Mouse (Mus musculus) embryonic facial prominence, embryonic 12.5 days (tissue): ENCODE results near the gene Serinc2. TPM values are rescaled to one million over a fixed set of nuclear protein-coding genes. Genes with fewer than 3 reads are reported as not detected.

Source experiments
- ATAC-seq: fragments of 200-750 bp; cut with Nextera tagmentation; 2 replicates; pipeline ENCODE4 v1.8.0; 2017; ENCODE audit not compliant: insufficient number of reproducible peaks, insufficient read depth, low FRiP score, low TSS enrichment
- H3K27ac ChIP-seq: fragments of 300-500 bp; sonication (generic); 2 replicates; pipeline ENCODE4 v1.5.1; 2016; ENCODE audit warnings: mild to moderate bottlenecking
- H3K27me3 ChIP-seq: fragments of 300-500 bp; sonication (generic); 2 replicates; pipeline ENCODE4 v1.6.1; 2016; ENCODE audit warnings: mild to moderate bottlenecking, moderate library complexity
- H3K36me3 ChIP-seq: fragments of 300-500 bp; sonication (generic); 2 replicates; pipeline ENCODE4 v1.6.1; 2016; ENCODE audit warnings: mild to moderate bottlenecking
- H3K4me1 ChIP-seq: fragments of 300-500 bp; sonication (generic); 2 replicates; pipeline ENCODE4 v1.6.1; 2016
- H3K4me2 ChIP-seq: fragments of 300-500 bp; sonication (generic); replicated peaks from 2 replicates; pipeline ENCODE4 v1.6.1; 2016; ENCODE audit warnings: mild to moderate bottlenecking, moderate library complexity
- H3K4me3 ChIP-seq: fragments of 300-500 bp; sonication (generic); 2 replicates; pipeline ENCODE4 v1.5.1; 2016; ENCODE audit warnings: mild to moderate bottlenecking
- H3K9ac ChIP-seq: fragments of 300-500 bp; sonication (generic); 2 replicates; pipeline ENCODE4 v1.6.1; 2016; ENCODE audit warnings: mild to moderate bottlenecking, moderate library complexity
- H3K9me3 ChIP-seq: fragments of 300-500 bp; sonication (generic); 2 replicates; pipeline ENCODE4 v1.6.1; 2016; ENCODE audit warnings: mild to moderate bottlenecking, moderate library complexity
- WGBS: fragments of 180-500 bp; shearing (Covaris S2); methylation state at CpG from one replicate; pipeline ENCODE4 v1.1.7; 2016; 5-methylcytosine and 5-hydroxymethylcytosine counted together
- polyA plus RNA-seq: library from polyadenylated mRNA; unstranded; fragments of >200 nt; fragmentation: Nextera tagmentation; extraction: Ambion mirVana; gene quantifications from 2 replicates; pipeline ENCODE4 v1.2.1, GENCODE M21; 2016

The Serinc2 gene
- polyA plus RNA-seq, 1 experiment from 2014 or later: 154 TPM

DNA sequence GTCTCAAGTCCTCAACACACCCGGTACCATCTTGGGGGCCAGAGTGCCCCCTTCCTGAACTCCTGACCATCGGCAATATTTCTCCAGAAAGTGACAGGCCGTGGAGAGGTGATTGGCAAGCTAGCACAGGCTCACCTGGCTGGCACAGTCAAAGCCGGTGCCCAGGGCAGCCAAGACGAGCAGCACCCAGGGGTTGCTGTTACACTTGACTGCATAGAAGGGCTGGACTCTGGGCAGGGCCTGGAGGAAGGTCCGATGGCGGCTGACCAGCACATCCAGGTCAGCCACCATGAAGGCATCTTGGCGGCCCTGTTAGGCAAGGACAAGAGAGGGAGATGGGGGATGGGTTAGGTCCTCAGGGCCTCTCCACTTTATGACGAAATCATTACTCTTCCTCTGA is 58.8 kb downstream of the Serinc2 start:
- 80% methylated on average over 9 of the region's 9 CpGs for WGBS
- Histone ChIP-seq H3K9me3 (no peaks in the 10 kb centered on the region), H3K4me2 (no peak overlapping the region), H3K9ac (no peak overlapping the region), H3K36me3 (no peaks in the 10 kb centered on the region), H3K4me1 (no peaks in the 10 kb centered on the region), H3K4me3 (no peak overlapping the region), H3K27ac (no peak overlapping the region), H3K27me3 (no peaks in the 10 kb centered on the region)
- no peak for ATAC-seq

DNA sequence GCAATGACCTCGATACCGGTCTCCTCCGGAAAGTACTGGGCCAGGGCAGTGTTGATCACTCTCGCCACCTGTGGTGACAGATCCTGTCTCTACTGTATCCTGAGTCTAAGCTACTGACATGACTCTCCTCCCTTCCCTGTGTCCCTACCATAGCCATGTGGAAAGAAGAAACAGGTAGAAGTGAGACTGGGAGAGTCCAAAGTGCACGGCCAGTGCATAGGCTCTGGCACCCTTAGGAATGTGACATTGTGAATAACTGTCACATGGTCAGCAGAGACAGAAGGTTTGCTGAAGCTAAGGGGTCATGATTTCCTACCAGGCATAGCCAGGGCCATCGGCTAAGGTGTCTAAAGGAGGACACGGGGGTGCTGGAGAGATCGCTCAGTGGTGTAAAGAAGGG is 63.6 kb downstream of the Serinc2 start:
- H3K9ac ChIP-seq: no peak overlapping the region
- H3K9me3 ChIP-seq: no peaks in the 10 kb centered on the region
- WGBS: 87% methylated on average over 8 of the region's 8 CpGs
- no peaks in the 10 kb centered on the region for H3K4me1 ChIP-seq
- no peak for ATAC-seq
- H3K4me3 ChIP-seq: no peak overlapping the region
- no peaks in the 10 kb centered on the region for H3K36me3 ChIP-seq
- H3K4me2 ChIP-seq: no peak overlapping the region
- H3K27me3 ChIP-seq: no peaks in the 10 kb centered on the region
- H3K27ac ChIP-seq: no peak overlapping the region

- 80% methylated on average over 10 of the region's 10 CpGs for WGBS
- no peak for ATAC-seq
Measured at GRCm38 (mm10) chr4:130213857-130214256, 65.1 kb downstream of the Serinc2 start.

GRCm38 (mm10) chr4:130213197-130213596 is 65.8 kb downstream of the Serinc2 start:
- ATAC-seq: no peak
- WGBS: 81% methylated on average over 4 of the region's 4 CpGs

More at GRCm38 (mm10) chr4:130213857-130214256, 65.1 kb downstream of the Serinc2 start:
- Histone ChIP-seq H3K9me3 (no peaks in the 10 kb centered on the region), H3K4me3 (no peak overlapping the region), H3K27ac (no peak overlapping the region), H3K4me2 (no peak overlapping the region), H3K27me3 (no peaks in the 10 kb centered on the region), H3K36me3 (no peaks in the 10 kb centered on the region), H3K9ac (no peak overlapping the region), H3K4me1 (no peaks in the 10 kb centered on the region)

GRCm38 (mm10) chr4:130212421-130212820 is 66.6 kb downstream of the Serinc2 start:
- no peaks in the 10 kb centered on the region for H3K9me3 ChIP-seq
- H3K4me3 ChIP-seq: no peak overlapping the region
- no peaks in the 10 kb centered on the region for H3K36me3 ChIP-seq
- ATAC-seq: no peak
- H3K4me2 ChIP-seq: no peak overlapping the region
- H3K9ac ChIP-seq: no peak overlapping the region
- WGBS: 77% methylated on average over 7 of the region's 7 CpGs
- no peaks in the 10 kb centered on the region for H3K4me1 ChIP-seq
- H3K27me3 ChIP-seq: no peaks in the 10 kb centered on the region
- no peak overlapping the region for H3K27ac ChIP-seq

More at GRCm38 (mm10) chr4:130213197-130213596, 65.8 kb downstream of the Serinc2 start:
- Histone ChIP-seq H3K27ac (no peak overlapping the region), H3K4me1 (no peaks in the 10 kb centered on the region), H3K4me3 (no peak overlapping the region), H3K36me3 (no peaks in the 10 kb centered on the region), H3K9me3 (no peaks in the 10 kb centered on the region), H3K4me2 (no peak overlapping the region), H3K9ac (no peak overlapping the region), H3K27me3 (no peaks in the 10 kb centered on the region)

- Histone ChIP-seq H3K27ac (no peak overlapping the region), H3K27me3 (no peaks in the 10 kb centered on the region), H3K4me1 (no peaks in the 10 kb centered on the region), H3K4me2 (no peak overlapping the region), H3K4me3 (no peak overlapping the region), H3K9ac (no peak overlapping the region), H3K36me3 (no peaks in the 10 kb centered on the region), H3K9me3 (no peaks in the 10 kb centered on the region)
- WGBS: 88% methylated on average over 2 of the region's 2 CpGs
- no peak for ATAC-seq
Measured at GRCm38 (mm10) chr4:130211870-130212269, 67.1 kb downstream of the Serinc2 start.

Other genes with a start within 250 kb of the Serinc2 start
- 40.3 and 46.2 TPM in 2 replicates for gene Col16a1, start 231.4 kb downstream of the Serinc2 start, polyA plus RNA-seq
- gene Pef1, start 176.6 kb downstream of the Serinc2 start, polyA plus RNA-seq: 65.6 and 69.5 TPM in 2 replicates
- gene Hcrtr1, start 139.8 kb downstream of the Serinc2 start, polyA plus RNA-seq: 0.27 and 0.32 TPM in 2 replicates
- gene Tinagl1, start 104.1 kb downstream of the Serinc2 start, polyA plus RNA-seq: 11.8 and 12.9 TPM in 2 replicates
- gene Gm853, start 56.8 kb downstream of the Serinc2 start, polyA plus RNA-seq: not detected in 2 replicates
- 14.6 and 14.9 TPM in 2 replicates for gene Fabp3, start 29.4 kb upstream of the Serinc2 start, polyA plus RNA-seq
- not detected in 2 replicates for gene Gm10570, start 29.5 kb upstream of the Serinc2 start, polyA plus RNA-seq
- 74.1 and 79.6 TPM in 2 replicates for gene Zcchc17, start 80.7 kb upstream of the Serinc2 start, polyA plus RNA-seq
- 188 and 193 TPM in 2 replicates for gene Snrnp40, start 80.9 kb upstream of the Serinc2 start, polyA plus RNA-seq